Mouse (Mus musculus) CD4-positive helper T cell, adult 2 months (primary cell): Measurements from ENCODE around the gene Iqsec2.

Experiments
- DNase-seq: peaks from one replicate; pipeline ENCODE4 v3.0.0-alpha.2; 2012; ENCODE audit warnings: low read depth, missing footprints, low spot score

Iqsec2 gene

GRCm38 (mm10) chrX:152244492-152245189 is 100.6 kb downstream of the Iqsec2 start:
- DNase-seq: no peak

- DNase-seq: no peak
Observed at GRCm38 (mm10) chrX:152271189-152271588, 127.1 kb downstream of the Iqsec2 start.
